Mouse (Mus musculus) midbrain, embryonic 12.5 days (tissue): ENCODE results near the gene Cdiptos. TPM values are rescaled to one million over a fixed set of nuclear protein-coding genes. Genes with fewer than 3 reads are reported as not detected.
A peak's percentile ranks its signal among the peaks of the same experiment; 100 is the strongest.

ENCODE experiments used
- ATAC-seq: fragments of 200-750 bp; cut with Nextera tagmentation; 2 replicates; pipeline ENCODE4 v1.8.0; 2017; ENCODE audit warnings: low read depth, moderate TSS enrichment, moderate library complexity; ENCODE audit not compliant: low FRiP score
- H3K27ac ChIP-seq: fragments of 300-500 bp; sonication (generic); replicated peaks from 2 replicates; pipeline ENCODE4 v1.5.1; 2016; ENCODE audit warnings: mild to moderate bottlenecking
- H3K27me3 ChIP-seq: fragments of 300-500 bp; sonication (generic); 2 replicates; pipeline ENCODE4 v1.6.1; 2016; ENCODE audit warnings: mild to moderate bottlenecking
- H3K36me3 ChIP-seq: fragments of 300-500 bp; sonication (generic); 2 replicates; pipeline ENCODE4 v1.6.1; 2016
- H3K4me1 ChIP-seq: fragments of 300-500 bp; sonication (generic); 2 replicates; pipeline ENCODE4 v1.6.1; 2016
- H3K4me2 ChIP-seq: fragments of 300-500 bp; sonication (generic); replicated peaks from 2 replicates; pipeline ENCODE4 v1.6.1; 2016; ENCODE audit warnings: mild to moderate bottlenecking, moderate library complexity
- H3K4me3 ChIP-seq: fragments of 300-500 bp; sonication (generic); 2 replicates; pipeline ENCODE4 v1.5.1; 2016; ENCODE audit warnings: mild to moderate bottlenecking
- H3K9ac ChIP-seq: fragments of 300-500 bp; sonication (generic); replicated peaks from 2 replicates; pipeline ENCODE4 v1.6.1; 2016; ENCODE audit warnings: mild to moderate bottlenecking, moderate library complexity
- H3K9me3 ChIP-seq: fragments of 300-500 bp; sonication (generic); 2 replicates; pipeline ENCODE4 v1.6.1; 2016; ENCODE audit warnings: mild to moderate bottlenecking
- WGBS: fragments of 180-500 bp; shearing (Covaris S2); methylation state at CpG from one replicate; pipeline ENCODE4 v1.1.7; 2016; 5-methylcytosine and 5-hydroxymethylcytosine counted together
- polyA plus RNA-seq: library from polyadenylated mRNA; unstranded; fragments of >200 nt; fragmentation: Nextera tagmentation; extraction: Ambion mirVana; gene quantifications from 2 replicates; pipeline ENCODE4 v1.2.1, GENCODE M21; 2016

Cdiptos gene
- polyA plus RNA-seq, 1 experiment from 2014 or later = 1.0 TPM

DNA sequence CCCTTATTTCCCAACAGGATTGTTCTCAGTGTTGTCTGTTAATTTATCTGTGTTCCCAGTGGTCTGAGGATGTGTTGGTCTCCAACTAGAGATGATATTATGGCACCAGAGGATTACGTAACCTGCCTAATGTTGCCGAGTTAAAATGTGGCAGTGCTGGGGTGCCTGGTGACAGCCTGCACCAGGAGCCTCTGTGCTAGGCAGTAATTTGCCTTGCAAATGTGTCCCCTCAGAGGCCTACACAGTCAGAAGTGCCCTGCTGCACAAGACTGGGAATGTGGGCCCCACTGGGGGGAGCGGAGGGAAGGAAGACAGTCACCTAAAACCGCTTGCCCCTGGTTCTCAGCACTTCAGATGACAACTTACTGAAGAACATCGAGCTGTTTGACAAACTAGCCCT, 34.1 kb downstream of the Cdiptos start:
- H3K27me3 ChIP-seq = no peaks in the 10 kb centered on the region
- no peak overlapping the region for H3K9ac ChIP-seq
- H3K4me1 ChIP-seq = peaks cover 11% of the 10 kb centered on the region
- no peak overlapping the region for H3K4me3 ChIP-seq
- H3K9me3 ChIP-seq = no peaks in the 10 kb centered on the region
- H3K4me2 ChIP-seq = no peak overlapping the region
- H3K27ac ChIP-seq = 0 out of 2 replicates have a peak overlapping the region, but pooled peaks have one; percentile 20
- WGBS = 46% methylated on average over 5 of the region's 5 CpGs
- ATAC-seq = no peak
- H3K36me3 ChIP-seq = peaks cover 36% of the 10 kb centered on the region

DNA sequence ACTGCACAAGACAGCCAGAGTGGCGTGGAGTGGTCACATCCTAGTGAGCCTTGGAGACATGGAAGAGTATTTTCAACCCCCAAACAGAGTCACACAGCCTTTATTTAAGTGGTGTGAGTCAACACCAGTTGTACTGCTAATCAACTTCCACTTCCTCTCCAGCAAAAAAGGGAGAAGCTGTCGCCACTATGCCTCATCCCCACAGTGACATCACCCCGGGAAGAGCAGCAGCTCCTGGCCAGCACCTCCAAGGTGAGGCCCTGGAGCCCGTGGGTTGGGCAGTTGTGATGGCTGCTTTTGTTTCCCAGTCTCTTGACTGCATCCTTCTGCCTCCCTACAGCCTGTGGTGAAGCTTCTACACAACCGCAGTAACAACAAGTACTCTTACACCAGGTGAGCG, 34.7 kb downstream of the Cdiptos start:
- Histone ChIP-seq H3K27ac (no peak overlapping the region), H3K9me3 (no peaks in the 10 kb centered on the region), H3K9ac (no peak overlapping the region), H3K27me3 (no peaks in the 10 kb centered on the region), H3K36me3 (peaks cover 40% of the 10 kb centered on the region), H3K4me1 (peaks cover 11% of the 10 kb centered on the region), H3K4me2 (no peak overlapping the region), H3K4me3 (no peak overlapping the region)
- WGBS = 57% methylated on average over 6 of the region's 6 CpGs
- no peak for ATAC-seq

DNA sequence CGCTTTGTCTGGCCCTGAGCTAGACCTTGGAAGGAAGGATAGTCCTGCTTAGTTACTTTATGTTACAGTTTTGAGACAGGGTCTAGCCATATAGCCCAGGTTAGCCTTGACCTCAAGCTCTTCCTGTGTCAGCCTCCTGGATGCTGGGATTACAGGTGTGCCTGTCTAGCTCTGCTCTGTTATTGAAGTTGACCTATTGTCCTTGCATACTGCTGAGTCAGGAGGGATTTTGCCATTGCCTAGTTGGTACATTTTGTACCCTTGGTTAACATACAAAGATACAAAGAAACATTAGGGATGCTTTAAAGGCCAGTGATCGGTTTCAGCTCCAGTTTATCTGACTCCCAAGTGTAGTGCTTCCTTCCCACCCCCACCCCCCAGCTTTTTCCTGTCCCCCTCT, 43.2 kb downstream of the Cdiptos start:
- no peaks in the 10 kb centered on the region for H3K27me3 ChIP-seq
- no peak for ATAC-seq
- H3K4me3 ChIP-seq = no peak overlapping the region
- H3K36me3 ChIP-seq = peaks cover 49% of the 10 kb centered on the region
- no peak overlapping the region for H3K27ac ChIP-seq
- H3K9me3 ChIP-seq = no peaks in the 10 kb centered on the region
- 92% methylated on average over 2 of the region's 2 CpGs for WGBS
- H3K4me1 ChIP-seq = peaks cover 14% of the 10 kb centered on the region
- H3K9ac ChIP-seq = no peak overlapping the region
- H3K4me2 ChIP-seq = no peak overlapping the region

DNA sequence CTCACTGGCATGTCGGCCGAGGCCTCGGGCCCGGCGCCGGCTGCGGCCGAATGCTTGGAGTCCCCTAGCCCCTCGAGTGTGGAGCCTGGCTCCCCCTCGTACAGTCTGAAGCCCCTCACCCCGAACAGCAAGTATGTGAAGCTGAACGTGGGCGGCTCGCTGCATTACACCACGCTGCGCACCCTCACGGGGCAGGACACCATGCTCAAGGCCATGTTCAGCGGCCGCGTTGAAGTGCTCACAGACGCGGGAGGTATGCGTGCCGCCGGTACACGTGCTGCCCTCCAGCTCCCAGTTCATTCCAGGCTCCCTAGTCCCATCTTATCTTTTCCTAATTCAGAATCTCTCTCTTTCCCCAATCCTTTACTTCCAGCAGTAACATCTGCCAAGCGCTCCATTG, 46.9 kb downstream of the Cdiptos start:
- H3K36me3 ChIP-seq = peaks cover 29% of the 10 kb centered on the region

DNA sequence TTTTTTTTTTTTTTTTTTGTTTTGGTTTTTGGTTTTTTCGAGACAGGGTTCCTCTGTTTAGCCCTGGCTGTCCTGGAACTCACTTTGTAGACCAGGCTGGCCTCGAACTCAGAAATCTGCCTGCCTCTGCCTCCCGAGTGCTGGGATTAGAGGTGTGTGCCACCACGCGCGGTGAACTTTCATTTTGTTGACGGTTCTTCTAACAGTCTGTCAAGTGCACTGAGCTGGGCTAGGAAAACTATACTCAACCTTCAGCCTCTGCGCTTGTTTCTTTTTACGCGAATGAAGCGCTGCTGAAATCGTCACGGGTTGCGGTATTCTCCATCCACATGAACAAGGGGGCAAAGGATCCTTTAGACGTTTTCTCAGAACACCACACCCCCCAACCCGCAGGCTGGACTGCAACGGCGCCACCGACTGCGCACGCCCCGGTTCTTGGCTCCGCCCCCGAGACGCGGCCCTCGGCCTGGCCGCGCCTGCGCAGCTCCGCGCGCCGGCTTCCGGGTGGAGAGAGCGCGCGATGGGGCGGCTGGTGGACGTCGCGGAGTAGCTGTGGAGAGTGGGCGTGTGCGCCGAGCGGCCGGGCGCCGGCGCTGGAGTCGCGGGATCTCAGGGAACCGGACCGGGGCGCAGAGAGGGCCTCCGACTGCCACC, 47.4 kb downstream of the Cdiptos start, which contains the start of gene Kctd13:
Gene Kctd13 (plus strand): TSS at position 496 of the 654 bp plus-strand sequence.
- no peaks in the 10 kb centered on the region for H3K27me3 ChIP-seq

More for the DNA sequence above, 46.9 kb downstream of the Cdiptos start:
- H3K4me2 ChIP-seq = peak overlapping the region; percentile 88
- H3K9me3 ChIP-seq = no peaks in the 10 kb centered on the region
- H3K9ac ChIP-seq = peak overlapping the region; percentile 85
- H3K4me1 ChIP-seq = peaks cover 14% of the 10 kb centered on the region
- H3K4me3 ChIP-seq = peak overlapping the region; percentile 84
- peak; percentile 81 for ATAC-seq
- WGBS = under 1% methylated on average over 27 of the region's 27 CpGs
- H3K27me3 ChIP-seq = no peaks in the 10 kb centered on the region
- peak overlapping the region; percentile 80 for H3K27ac ChIP-seq

GRCm38 (mm10) chr7:126926299-126926698, 49.6 kb downstream of the Cdiptos start:
- 70% methylated on average over 3 of the region's 3 CpGs for WGBS
- no peak overlapping the region for H3K27ac ChIP-seq

More for the DNA sequence above, 47.4 kb downstream of the Cdiptos start, which contains the start of gene Kctd13:
- Histone ChIP-seq H3K36me3 (peaks cover 26% of the 10 kb centered on the region), H3K9me3 (no peaks in the 10 kb centered on the region), H3K4me3 (peak within 1 kb of the TSS; percentile 84), H3K27ac (peak within 1 kb of the TSS; percentile 80), H3K4me1 (peaks cover 17% of the 10 kb centered on the region), H3K9ac (peak within 1 kb of the TSS; percentile 85), H3K4me2 (peak within 1 kb of the TSS; percentile 88)
- ATAC-seq = peak; percentile 95
- 6% methylated on average over 56 of the region's 56 CpGs for WGBS

DNA sequence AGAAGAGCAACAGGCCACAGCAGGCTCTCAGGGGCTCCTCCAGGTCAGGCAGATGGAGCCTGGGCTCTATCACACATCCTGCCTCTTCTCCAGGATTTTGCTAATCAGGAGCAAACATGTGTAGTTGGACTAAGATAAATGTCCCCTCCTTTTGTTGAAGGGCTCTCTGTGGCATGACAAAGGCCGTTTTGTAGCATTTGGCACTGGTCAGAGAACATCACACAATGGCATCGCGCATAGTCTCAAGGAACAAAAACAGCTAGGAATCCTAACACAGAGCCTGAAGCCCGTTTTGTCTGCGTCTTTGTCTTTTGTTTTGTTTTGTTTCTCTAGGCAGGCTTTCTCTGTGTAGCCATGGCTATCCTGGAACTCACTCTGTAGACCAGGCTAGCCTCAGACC, 51.9 kb downstream of the Cdiptos start:
- H3K36me3 ChIP-seq = no peaks in the 10 kb centered on the region
- peaks cover 24% of the 10 kb centered on the region for H3K4me1 ChIP-seq
- H3K9me3 ChIP-seq = no peaks in the 10 kb centered on the region
- H3K27me3 ChIP-seq = no peaks in the 10 kb centered on the region
- H3K4me2 ChIP-seq = no peak overlapping the region
- H3K27ac ChIP-seq = peak overlapping the region; percentile 49
- no peak overlapping the region for H3K9ac ChIP-seq
- no peak for ATAC-seq
- H3K4me3 ChIP-seq = no peak overlapping the region
- WGBS = 61% methylated on average over 5 of the region's 5 CpGs

More at GRCm38 (mm10) chr7:126926299-126926698, 49.6 kb downstream of the Cdiptos start:
- Histone ChIP-seq H3K9me3 (no peaks in the 10 kb centered on the region), H3K4me2 (no peak overlapping the region), H3K4me3 (no peak overlapping the region), H3K27me3 (no peaks in the 10 kb centered on the region), H3K36me3 (peaks cover 11% of the 10 kb centered on the region; the same call in 1 of the 2 replicates), H3K9ac (no peak overlapping the region), H3K4me1 (peaks cover 32% of the 10 kb centered on the region)
- ATAC-seq = no peak

DNA sequence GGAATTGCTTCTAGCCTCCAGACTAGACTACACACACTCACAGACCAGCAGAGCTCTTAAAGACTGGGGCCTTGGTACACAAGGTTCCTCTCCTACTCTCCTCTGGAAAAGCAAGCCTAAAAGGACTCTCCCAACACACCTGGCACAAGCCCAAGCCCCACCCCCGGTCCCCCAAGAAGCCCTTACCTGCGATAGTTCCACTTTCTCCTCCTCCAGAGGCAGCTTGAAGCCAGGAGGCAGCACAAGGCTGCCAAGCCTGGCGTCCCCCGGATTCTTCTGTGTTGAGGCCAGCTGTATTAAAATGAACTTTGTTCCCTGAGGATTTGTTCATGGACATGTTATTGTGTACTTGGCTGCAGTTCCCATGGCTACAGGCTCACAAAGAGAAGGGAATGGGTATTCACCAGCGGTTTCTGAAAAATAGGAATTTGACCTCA, 53.3 kb downstream of the Cdiptos start, which contains the start of gene Tmem219:
Gene Tmem219 (minus strand): TSS at position 294 of the 437 bp plus-strand sequence.
- ATAC-seq = peak; percentile 80
- H3K27ac ChIP-seq = peak within 1 kb of the TSS; percentile 87
- peak within 1 kb of the TSS; percentile 48 for H3K4me2 ChIP-seq
- peaks cover 24% of the 10 kb centered on the region for H3K4me1 ChIP-seq
- no peaks in the 10 kb centered on the region for H3K36me3 ChIP-seq
- peak within 1 kb of the TSS; percentile 11; the same call in 1 of the 2 replicates for H3K9ac ChIP-seq
- H3K27me3 ChIP-seq = no peaks in the 10 kb centered on the region
- H3K4me3 ChIP-seq = peak within 1 kb of the TSS; percentile 21
- WGBS = 21% methylated on average over 5 of the region's 5 CpGs
- H3K9me3 ChIP-seq = no peaks in the 10 kb centered on the region

Other genes with a start within 250 kb of the Cdiptos start
- gene Mapk3, start 216.5 kb downstream of the Cdiptos start, polyA plus RNA-seq = 56.1 and 58.0 TPM in 2 replicates
- gene Gdpd3, start 209.8 kb downstream of the Cdiptos start, polyA plus RNA-seq = 2.0 and 2.4 TPM in 2 replicates
- gene Ypel3, start 199.1 kb downstream of the Cdiptos start, polyA plus RNA-seq = 125 and 126 TPM in 2 replicates
- 0.64 and 0.65 TPM in 2 replicates for gene Tbx6, start 194.6 kb downstream of the Cdiptos start, polyA plus RNA-seq
- gene Ppp4c, start 183.6 kb downstream of the Cdiptos start, polyA plus RNA-seq = 315 and 323 TPM in 2 replicates
- 19.3 and 20.0 TPM in 2 replicates for gene Fam57b, start 178.4 kb downstream of the Cdiptos start, polyA plus RNA-seq
- not detected in 2 replicates for gene 4930451I11Rik, start 144.5 kb downstream of the Cdiptos start, polyA plus RNA-seq
- 6.3 and 7.7 TPM in 2 replicates for gene Doc2a, start 128.7 kb downstream of the Cdiptos start, polyA plus RNA-seq
- 43.1 and 51.6 TPM in 2 replicates for gene Hirip3, start 114.1 kb downstream of the Cdiptos start, polyA plus RNA-seq
- 90.9 and 96.0 TPM in 2 replicates for gene Ino80e, start 113.7 kb downstream of the Cdiptos start, polyA plus RNA-seq
- gene Taok2, start 91.4 kb downstream of the Cdiptos start, polyA plus RNA-seq = 68.3 and 71.0 TPM in 2 replicates
- 32.7 and 36.5 TPM in 2 replicates for gene Tmem219, start 53.2 kb downstream of the Cdiptos start, polyA plus RNA-seq
- gene Kctd13, start 47.2 kb downstream of the Cdiptos start, polyA plus RNA-seq = 50.5 and 53.7 TPM in 2 replicates
- 1.6 and 2.7 TPM in 2 replicates for gene Asphd1, start 26.5 kb downstream of the Cdiptos start, polyA plus RNA-seq
- 13.8 and 16.9 TPM in 2 replicates for gene Sez6l2, start 25.5 kb downstream of the Cdiptos start, polyA plus RNA-seq
- gene Cdipt, start 184 bp downstream of the Cdiptos start, polyA plus RNA-seq = 81.1 and 87.2 TPM in 2 replicates
- 5.0 and 5.8 TPM in 2 replicates for gene Mvp, start 38.5 kb upstream of the Cdiptos start, polyA plus RNA-seq
- gene Pagr1b, start 40.4 kb upstream of the Cdiptos start, polyA plus RNA-seq = 0.32 and 0.39 TPM in 2 replicates
- gene Pagr1a, start 41.3 kb upstream of the Cdiptos start, polyA plus RNA-seq = 53.1 and 65.0 TPM in 2 replicates
- 56.8 and 66.8 TPM in 2 replicates for gene Gm42742, start 45.0 kb upstream of the Cdiptos start, polyA plus RNA-seq
- 4.3 and 5.5 TPM in 2 replicates for gene Prrt2, start 45.1 kb upstream of the Cdiptos start, polyA plus RNA-seq
- 118 and 133 TPM in 2 replicates for gene Maz, start 50.9 kb upstream of the Cdiptos start, polyA plus RNA-seq
- 129 and 136 TPM in 2 replicates for gene Kif22, start 66.4 kb upstream of the Cdiptos start, polyA plus RNA-seq
- gene Zg16, start 111.2 kb upstream of the Cdiptos start, polyA plus RNA-seq = not detected in 2 replicates
- gene AI467606, start 115.3 kb upstream of the Cdiptos start, polyA plus RNA-seq = 1.1 and 1.5 TPM in 2 replicates
- 2.5 and 4.2 TPM in 2 replicates for gene Qprt, start 146.1 kb upstream of the Cdiptos start, polyA plus RNA-seq
- 0.10 and 0.13 TPM in 2 replicates for gene Spn, start 161.7 kb upstream of the Cdiptos start, polyA plus RNA-seq
- gene Cd2bp2, start 220.0 kb upstream of the Cdiptos start, polyA plus RNA-seq = 98.9 and 103 TPM in 2 replicates
- 42.9 and 44.4 TPM in 2 replicates for gene Tbc1d10b, start 232.4 kb upstream of the Cdiptos start, polyA plus RNA-seq
- 12.6 and 13.1 TPM in 2 replicates for gene Mylpf, start 232.8 kb upstream of the Cdiptos start, polyA plus RNA-seq